Mouse (Mus musculus) liver, embryonic 11.5 days (tissue): ENCODE results near the gene Pdcd1lg2. TPM values are rescaled to one million over a fixed set of nuclear protein-coding genes. Genes with fewer than 3 reads are reported as not detected.

Source experiments
- ATAC-seq: fragments of 200-750 bp; cut with Nextera tagmentation; replicated peaks from 2 replicates; pipeline ENCODE4 v1.8.0; 2017; ENCODE audit warnings: moderate number of reproducible peaks, mild to moderate bottlenecking, moderate TSS enrichment, moderate library complexity; ENCODE audit not compliant: low FRiP score
- DNase-seq: peaks from one replicate; pipeline ENCODE4 v3.0.0-alpha.2; 2017; ENCODE audit warnings: low spot score
- H3K27ac ChIP-seq: fragments of 300-500 bp; sonication (generic); 2 replicates; pipeline ENCODE4 v1.5.1; 2014; ENCODE audit warnings: mild to moderate bottlenecking, low read depth, low read length, control low read depth
- H3K27me3 ChIP-seq: fragments of 300-500 bp; sonication (generic); replicated peaks from 2 replicates; pipeline ENCODE4 v1.6.1; 2014; ENCODE audit warnings: low read length, mixed read lengths; ENCODE audit not compliant: control insufficient read depth, insufficient read depth
- H3K36me3 ChIP-seq: fragments of 300-500 bp; sonication (generic); 2 replicates; pipeline ENCODE4 v1.6.1; 2014; ENCODE audit warnings: mild to moderate bottlenecking, low read length, moderate library complexity, mixed read lengths; ENCODE audit not compliant: control insufficient read depth, insufficient read depth
- H3K4me1 ChIP-seq: fragments of 300-500 bp; sonication (generic); replicated peaks from 2 replicates; pipeline ENCODE4 v1.6.1; 2014; ENCODE audit warnings: low read length, mixed read lengths; ENCODE audit not compliant: control insufficient read depth, insufficient read depth
- H3K4me2 ChIP-seq: fragments of 300-500 bp; sonication (generic); 2 replicates; pipeline ENCODE4 v1.6.1; 2014; ENCODE audit warnings: mild to moderate bottlenecking, control low read depth, moderate library complexity
- H3K4me3 ChIP-seq: fragments of 300-500 bp; sonication (generic); 2 replicates; pipeline ENCODE4 v1.5.1; 2014; ENCODE audit warnings: low read depth, low read length, control low read depth
- H3K9ac ChIP-seq: fragments of 300-500 bp; sonication (generic); 2 replicates; pipeline ENCODE4 v1.6.1; 2014; ENCODE audit warnings: low read depth, low read length, control low read depth
- H3K9me3 ChIP-seq: fragments of 300-500 bp; sonication (generic); 2 replicates; pipeline ENCODE4 v1.6.1; 2016; ENCODE audit warnings: low read length, inconsistent platforms, mixed read lengths; ENCODE audit not compliant: control insufficient read depth
- WGBS: fragments of 180-500 bp; shearing (Covaris S2); extraction: QIAGEN DNeasy Blood & Tissue Kit; methylation state at CpG from one replicate; pipeline ENCODE4 v1.1.7; 2014; 5-methylcytosine and 5-hydroxymethylcytosine counted together
- polyA plus RNA-seq: library from polyadenylated mRNA; unstranded; fragments of >200 nt; fragmentation: Nextera tagmentation; extraction: Ambion mirVana; gene quantifications from 2 replicates; pipeline ENCODE4 v1.2.1, GENCODE M21; 2014

Gene Pdcd1lg2
- polyA plus RNA-seq, 1 experiment from 2014 or later: not detected

DNA sequence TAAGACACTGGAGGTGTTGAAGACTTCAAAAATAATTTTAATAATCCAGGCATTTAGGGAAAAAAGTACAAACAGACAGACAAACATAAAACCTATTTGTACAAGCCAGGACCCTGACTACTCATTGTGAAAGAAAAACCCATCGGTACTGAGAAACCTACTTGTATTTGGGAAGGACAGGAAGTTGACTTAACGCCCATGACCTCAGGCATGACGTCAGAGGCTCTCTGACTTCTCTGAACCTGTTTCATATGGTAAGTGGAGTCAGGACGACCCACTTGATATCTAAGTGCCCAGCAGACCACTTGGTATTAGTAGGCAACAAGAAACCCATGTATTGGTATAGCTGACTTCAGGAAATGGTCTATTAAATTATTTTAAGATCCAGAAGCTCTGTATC is 19.4 kb upstream of the Pdcd1lg2 start:
- no peak for ATAC-seq
- no peaks in the 10 kb centered on the region for H3K36me3 ChIP-seq
- no peak overlapping the region for H3K27ac ChIP-seq
- no peak overlapping the region for H3K4me3 ChIP-seq
- H3K4me2 ChIP-seq: no peak overlapping the region
- no peak overlapping the region for H3K9ac ChIP-seq
- H3K4me1 ChIP-seq: no peaks in the 10 kb centered on the region
- no peaks in the 10 kb centered on the region for H3K27me3 ChIP-seq
- H3K9me3 ChIP-seq: no peaks in the 10 kb centered on the region
- DNase-seq: no peak
- WGBS: 59% methylated on average over 4 of the region's 4 CpGs

DNA sequence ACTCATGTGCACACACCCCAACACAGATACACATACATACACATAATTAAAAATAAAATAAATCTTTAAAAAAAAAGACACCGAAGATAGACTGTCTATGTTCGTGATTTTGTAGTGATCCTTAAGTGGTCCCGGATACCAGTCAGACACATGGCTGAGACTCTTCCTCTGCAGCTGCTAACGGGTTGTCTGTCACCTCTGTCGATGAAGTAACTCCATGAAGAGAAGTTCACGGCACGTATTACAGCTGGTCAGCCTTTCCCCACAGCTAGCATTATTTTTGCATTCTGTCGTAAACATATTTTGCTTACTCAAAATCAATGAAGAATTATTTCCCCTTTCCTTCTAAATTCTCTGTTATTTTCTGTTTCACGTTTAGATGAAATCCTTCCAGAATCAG is 17.4 kb upstream of the Pdcd1lg2 start:
- no peaks in the 10 kb centered on the region for H3K4me1 ChIP-seq
- H3K9me3 ChIP-seq: no peaks in the 10 kb centered on the region
- no peaks in the 10 kb centered on the region for H3K36me3 ChIP-seq
- 84% methylated on average over 9 of the region's 9 CpGs for WGBS
- no peak overlapping the region for H3K4me3 ChIP-seq
- H3K4me2 ChIP-seq: no peak overlapping the region
- DNase-seq (no peak), ATAC-seq (no peak)
- H3K27ac ChIP-seq: no peak overlapping the region
- no peaks in the 10 kb centered on the region for H3K27me3 ChIP-seq
- no peak overlapping the region for H3K9ac ChIP-seq

DNA sequence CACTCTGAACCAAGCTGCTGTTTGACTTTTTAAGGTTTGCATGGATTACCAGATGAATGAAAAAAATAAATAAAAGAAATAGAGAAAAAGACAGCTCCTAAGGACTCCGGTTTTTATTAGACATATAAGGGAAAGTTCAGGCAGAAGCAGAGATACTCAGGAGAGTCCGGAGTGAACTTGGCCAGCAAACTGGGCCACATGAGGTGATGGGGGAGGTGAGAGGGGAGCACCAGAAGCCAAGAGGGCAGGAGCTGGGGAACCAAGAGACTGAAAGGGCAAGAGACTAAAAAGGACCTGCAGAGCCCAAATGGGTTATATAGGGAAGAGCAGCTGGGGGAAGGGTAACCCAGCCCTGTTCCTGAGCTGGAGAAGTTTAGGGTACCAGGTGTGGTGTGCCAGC is 16.0 kb upstream of the Pdcd1lg2 start:
- Histone ChIP-seq H3K9me3 (no peaks in the 10 kb centered on the region), H3K4me2 (no peak overlapping the region), H3K27ac (no peak overlapping the region), H3K36me3 (no peaks in the 10 kb centered on the region), H3K9ac (no peak overlapping the region), H3K4me1 (no peaks in the 10 kb centered on the region), H3K4me3 (no peak overlapping the region), H3K27me3 (no peaks in the 10 kb centered on the region)
- ATAC-seq: no peak
- DNase-seq: no peak
- WGBS: 87% methylated on average over 2 of the region's 2 CpGs

DNA sequence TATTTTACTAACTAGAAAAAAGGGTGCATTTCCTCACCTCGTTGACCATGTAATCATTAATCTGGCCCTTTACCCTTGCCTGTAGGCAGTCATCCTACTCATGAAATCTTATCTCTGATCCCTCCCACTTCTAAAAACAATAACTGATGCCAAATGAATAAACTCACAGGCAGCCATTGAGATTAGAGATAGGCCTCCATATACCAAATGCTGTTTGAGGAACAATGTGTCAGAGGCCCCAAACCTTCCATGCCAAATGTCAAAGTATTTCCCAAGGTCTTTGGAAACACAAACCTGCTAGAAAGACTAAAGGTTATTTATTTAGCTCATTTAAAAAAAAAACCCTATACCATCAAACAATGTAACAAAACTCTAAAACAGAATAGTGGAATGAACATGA is 14.4 kb upstream of the Pdcd1lg2 start:
- no peak overlapping the region for H3K4me3 ChIP-seq
- H3K27me3 ChIP-seq: no peaks in the 10 kb centered on the region
- H3K9ac ChIP-seq: no peak overlapping the region
- no peak overlapping the region for H3K4me2 ChIP-seq
- ATAC-seq (no peak), DNase-seq (no peak)
- H3K27ac ChIP-seq: no peak overlapping the region
- H3K4me1 ChIP-seq: peaks cover 3% of the 10 kb centered on the region; the same call in 1 of the 2 replicates
- 48% methylated on average over 1 of the region's 1 CpGs for WGBS
- H3K9me3 ChIP-seq: no peaks in the 10 kb centered on the region
- no peaks in the 10 kb centered on the region for H3K36me3 ChIP-seq

DNA sequence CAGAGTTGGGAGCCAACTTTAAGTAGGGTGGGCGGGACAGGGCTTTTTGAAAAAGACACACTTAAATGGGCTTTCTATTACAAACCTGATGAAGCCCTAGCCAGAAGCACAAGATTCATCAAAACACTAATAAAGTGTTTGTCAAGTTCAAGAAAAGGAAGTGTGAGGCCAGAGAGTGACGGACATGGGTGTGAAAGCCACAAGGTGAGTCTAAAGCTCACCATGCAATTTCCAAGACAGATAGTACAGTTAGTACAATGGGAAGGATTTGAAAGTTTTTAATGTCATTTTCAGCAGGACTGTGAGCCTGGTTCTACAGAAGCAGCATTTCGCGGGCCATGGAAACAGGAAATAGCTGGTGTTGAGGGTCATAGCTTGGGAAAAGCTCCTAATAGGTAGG is 10.9 kb upstream of the Pdcd1lg2 start:
- DNase-seq: no peak
- H3K9ac ChIP-seq: no peak overlapping the region
- ATAC-seq: no peak

DNA sequence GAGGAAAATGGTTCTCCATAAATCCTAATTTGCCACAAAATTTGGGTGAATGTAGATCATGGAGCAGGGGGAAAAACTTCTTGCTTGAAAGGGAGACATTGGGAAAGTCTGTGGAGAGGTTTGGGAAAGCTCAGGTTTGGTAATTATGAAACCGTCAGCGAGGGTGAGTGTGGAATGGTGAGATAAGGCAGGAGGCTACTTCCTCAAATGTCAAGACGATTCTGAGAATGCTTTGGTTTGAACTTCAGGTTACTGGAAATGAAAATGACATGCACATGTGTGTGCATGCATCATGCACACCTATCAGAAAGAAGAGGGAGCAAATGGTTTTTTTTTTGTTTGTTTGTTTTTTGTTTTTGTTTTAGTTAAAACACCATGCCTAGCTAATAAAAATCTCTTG is 10.3 kb upstream of the Pdcd1lg2 start:
- Histone ChIP-seq H3K36me3 (no peaks in the 10 kb centered on the region), H3K4me2 (peak overlapping the region; percentile 21; the same call in 1 of the 2 replicates), H3K27me3 (no peaks in the 10 kb centered on the region), H3K9ac (no peak overlapping the region), H3K27ac (no peak overlapping the region), H3K4me3 (no peak overlapping the region), H3K9me3 (no peaks in the 10 kb centered on the region), H3K4me1 (peaks cover 3% of the 10 kb centered on the region; the same call in 1 of the 2 replicates)
- no peak for ATAC-seq
- WGBS: 41% methylated on average over 3 of the region's 3 CpGs
- no peak for DNase-seq

More for the DNA sequence above, 10.9 kb upstream of the Pdcd1lg2 start:
- no peaks in the 10 kb centered on the region for H3K27me3 ChIP-seq
- no peak overlapping the region for H3K4me3 ChIP-seq
- 62% methylated on average over 4 of the region's 4 CpGs for WGBS
- no peak overlapping the region; the same call in 1 of the 2 replicates for H3K4me2 ChIP-seq
- no peaks in the 10 kb centered on the region for H3K36me3 ChIP-seq
- peaks cover 3% of the 10 kb centered on the region; the same call in 1 of the 2 replicates for H3K4me1 ChIP-seq
- H3K27ac ChIP-seq: no peak overlapping the region
- no peaks in the 10 kb centered on the region for H3K9me3 ChIP-seq

DNA sequence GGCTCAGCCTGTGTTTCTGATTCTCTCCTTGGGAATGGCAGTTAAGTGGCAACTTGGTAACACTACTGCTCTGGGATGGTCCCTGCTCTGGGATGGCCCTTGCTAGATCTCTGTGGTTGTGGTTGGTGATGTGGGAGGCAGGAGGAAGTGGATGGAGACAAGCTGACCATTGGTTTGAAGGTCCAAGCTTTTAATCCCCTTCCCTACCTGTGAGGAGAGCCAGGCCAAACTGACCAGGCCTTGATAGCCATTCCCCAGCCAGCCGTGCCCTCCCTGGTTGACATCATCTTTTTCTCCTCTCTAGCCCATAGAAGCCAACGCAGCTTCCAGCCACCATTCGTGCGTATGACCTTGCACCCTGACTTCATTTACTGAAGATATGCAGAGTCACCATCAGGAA is 8.1 kb upstream of the Pdcd1lg2 start:
- no peak for DNase-seq
- Histone ChIP-seq H3K36me3 (no peaks in the 10 kb centered on the region), H3K4me1 (peaks cover 3% of the 10 kb centered on the region; the same call in 1 of the 2 replicates), H3K27ac (no peak overlapping the region), H3K9me3 (no peaks in the 10 kb centered on the region), H3K4me3 (no peak overlapping the region), H3K4me2 (no peak overlapping the region), H3K9ac (no peak overlapping the region), H3K27me3 (no peaks in the 10 kb centered on the region)
- ATAC-seq: no peak
- WGBS: 76% methylated on average over 4 of the region's 4 CpGs

DNA sequence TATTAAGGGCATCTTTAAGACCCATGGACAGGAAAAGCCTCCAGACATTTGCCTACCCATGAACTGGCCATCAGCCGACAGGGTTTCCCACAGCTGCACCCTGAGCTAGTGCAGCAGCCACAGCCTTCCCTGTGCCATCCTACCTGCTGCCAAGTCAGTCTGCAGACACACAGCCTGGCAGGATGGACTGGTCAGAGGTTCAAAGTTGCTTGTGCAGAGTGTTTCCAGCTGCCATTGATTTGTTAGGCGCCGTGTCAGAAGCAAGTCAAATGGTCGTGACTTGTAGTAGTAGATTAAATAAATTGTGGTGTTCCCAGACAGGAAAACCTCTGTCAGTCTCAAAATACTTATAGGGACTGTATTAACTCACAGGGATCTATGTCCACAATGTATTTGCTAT is 7.5 kb upstream of the Pdcd1lg2 start:
- H3K9ac ChIP-seq: no peak overlapping the region
- no peak overlapping the region for H3K4me3 ChIP-seq
- H3K4me2 ChIP-seq: no peak overlapping the region
- no peaks in the 10 kb centered on the region for H3K27me3 ChIP-seq
- H3K9me3 ChIP-seq: no peaks in the 10 kb centered on the region
- H3K4me1 ChIP-seq: peaks cover 3% of the 10 kb centered on the region; the same call in 1 of the 2 replicates
- no peak for ATAC-seq
- no peaks in the 10 kb centered on the region for H3K36me3 ChIP-seq
- 77% methylated on average over 4 of the region's 4 CpGs for WGBS
- no peak for DNase-seq
- H3K27ac ChIP-seq: no peak overlapping the region

DNA sequence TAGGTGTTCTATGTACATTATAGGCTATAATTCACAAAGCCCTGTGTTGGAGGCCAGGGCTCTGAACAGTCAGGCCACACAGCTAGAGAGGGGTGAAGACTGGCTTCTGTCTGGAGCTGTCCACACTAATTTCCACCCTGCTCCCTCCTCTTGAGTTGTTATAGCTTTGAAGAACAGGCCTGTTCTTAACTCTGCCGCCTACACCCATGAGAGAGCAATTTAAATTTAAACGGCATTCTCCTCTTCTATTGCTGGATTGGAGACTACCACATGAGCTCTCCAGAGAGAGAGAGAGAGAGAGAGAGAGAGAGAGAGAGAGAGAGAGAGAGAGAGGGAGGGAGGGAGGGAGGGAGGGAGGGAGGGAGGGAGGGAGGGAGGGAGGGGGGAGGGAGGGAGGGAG is 5.3 kb upstream of the Pdcd1lg2 start:
- Histone ChIP-seq H3K36me3 (no peaks in the 10 kb centered on the region), H3K9ac (no peak overlapping the region), H3K4me2 (no peak overlapping the region), H3K27me3 (no peaks in the 10 kb centered on the region), H3K27ac (no peak overlapping the region), H3K4me3 (no peak overlapping the region), H3K4me1 (no peaks in the 10 kb centered on the region; the same call in 1 of the 2 replicates), H3K9me3 (no peaks in the 10 kb centered on the region)
- WGBS: 51% methylated on average over 2 of the region's 2 CpGs
- ATAC-seq: no peak
- DNase-seq: no peak
